Mouse (Mus musculus) CD4-positive, CD25-positive, alpha-beta regulatory T cell (primary cell): ENCODE results near the gene Meis3. TPM values are rescaled to one million over a fixed set of nuclear protein-coding genes. Genes with fewer than 3 reads are reported as not detected.

Experiments used
- polyA plus RNA-seq: library from polyadenylated mRNA; unstranded; fragments of 100-300 nt; shearing (Covaris generic); gene quantifications from one replicate; pipeline ENCODE4 v1.2.1, GENCODE M21; 2017

Gene Meis3
- 71.3 TPM for polyA plus RNA-seq

GRCm38 (mm10) chr7:16174597-16175541 lies at the start of gene Meis3:
TSS of gene Meis3 (plus strand) at chr7:16175090.

GRCm38 (mm10) chr7:16129421-16129845 lies 45.5 kb upstream of the Meis3 start, which contains the start of gene Slc8a2:
TSS of gene Slc8a2 (plus strand) at chr7:16129826.

GRCm38 (mm10) chr7:16221582-16222272 lies 46.8 kb downstream of the Meis3 start, which contains the start of gene Dhx34:
TSS of gene Dhx34 (minus strand) at chr7:16222037.

Other genes with a start within 250 kb of the Meis3 start
- gene Nop53, start 229.0 kb upstream of the Meis3 start, polyA plus RNA-seq = 409 TPM
- gene Ehd2, start 207.5 kb upstream of the Meis3 start, polyA plus RNA-seq = 0.06 TPM
- 7.0 TPM for gene Bicra, start 127.2 kb upstream of the Meis3 start, polyA plus RNA-seq
- gene Zfp541, start 113.3 kb upstream of the Meis3 start, polyA plus RNA-seq = 0.06 TPM
- 227 TPM for gene Napa, start 76.6 kb upstream of the Meis3 start, polyA plus RNA-seq
- 24.4 TPM for gene Kptn, start 55.2 kb upstream of the Meis3 start, polyA plus RNA-seq
- not detected for gene Slc8a2, start 45.3 kb upstream of the Meis3 start, polyA plus RNA-seq
- 31.8 TPM for gene Dhx34, start 46.9 kb downstream of the Meis3 start, polyA plus RNA-seq
- not detected for gene C5ar2, start 69.1 kb downstream of the Meis3 start, polyA plus RNA-seq
- not detected for gene C5ar1, start 84.5 kb downstream of the Meis3 start, polyA plus RNA-seq
- 6.5 TPM for gene Inafm1, start 98.5 kb downstream of the Meis3 start, polyA plus RNA-seq
- 69.7 TPM for gene Ccdc9, start 111.7 kb downstream of the Meis3 start, polyA plus RNA-seq
- gene Bbc3, start 133.3 kb downstream of the Meis3 start, polyA plus RNA-seq = 40.1 TPM
- 130 TPM for gene Sae1, start 212.7 kb downstream of the Meis3 start, polyA plus RNA-seq
- 27.2 TPM for gene Zc3h4, start 225.8 kb downstream of the Meis3 start, polyA plus RNA-seq